Mouse (Mus musculus) C2C12 (cell line): ENCODE measurements around the gene Acoxl.
A peak's percentile ranks its signal among the peaks of the same experiment; 100 is the strongest.

Source experiments
- CEBPB ChIP-seq: IDR thresholded peaks from one replicate; pipeline ENCODE4 v1.6.1; 2011; ENCODE audit warnings: low read depth, mild to moderate bottlenecking, control low read depth, moderate library complexity
- CTCF ChIP-seq: IDR thresholded peaks from one replicate; pipeline ENCODE4 v1.5.1; 2011; ENCODE audit not compliant: control insufficient read depth, insufficient read depth, insufficient read length
- MAX ChIP-seq: IDR thresholded peaks from one replicate; pipeline ENCODE4 v1.6.1; 2011; ENCODE audit warnings: mild to moderate bottlenecking, control low read depth
- MYOD1 ChIP-seq: IDR thresholded peaks from one replicate; pipeline ENCODE4 v1.6.1; 2011; ENCODE audit warnings: low read depth; ENCODE audit not compliant: control insufficient read depth, insufficient read length
- MYOG ChIP-seq: IDR thresholded peaks from one replicate; pipeline ENCODE4 v1.6.1; 2011; ENCODE audit not compliant: control insufficient read depth, insufficient read length; ENCODE audit errors: extremely low read depth
- USF1 ChIP-seq: IDR thresholded peaks from one replicate; pipeline ENCODE4 v1.6.1; 2011; ENCODE audit warnings: low read depth, mild to moderate bottlenecking, control low read depth, moderate library complexity

DNA sequence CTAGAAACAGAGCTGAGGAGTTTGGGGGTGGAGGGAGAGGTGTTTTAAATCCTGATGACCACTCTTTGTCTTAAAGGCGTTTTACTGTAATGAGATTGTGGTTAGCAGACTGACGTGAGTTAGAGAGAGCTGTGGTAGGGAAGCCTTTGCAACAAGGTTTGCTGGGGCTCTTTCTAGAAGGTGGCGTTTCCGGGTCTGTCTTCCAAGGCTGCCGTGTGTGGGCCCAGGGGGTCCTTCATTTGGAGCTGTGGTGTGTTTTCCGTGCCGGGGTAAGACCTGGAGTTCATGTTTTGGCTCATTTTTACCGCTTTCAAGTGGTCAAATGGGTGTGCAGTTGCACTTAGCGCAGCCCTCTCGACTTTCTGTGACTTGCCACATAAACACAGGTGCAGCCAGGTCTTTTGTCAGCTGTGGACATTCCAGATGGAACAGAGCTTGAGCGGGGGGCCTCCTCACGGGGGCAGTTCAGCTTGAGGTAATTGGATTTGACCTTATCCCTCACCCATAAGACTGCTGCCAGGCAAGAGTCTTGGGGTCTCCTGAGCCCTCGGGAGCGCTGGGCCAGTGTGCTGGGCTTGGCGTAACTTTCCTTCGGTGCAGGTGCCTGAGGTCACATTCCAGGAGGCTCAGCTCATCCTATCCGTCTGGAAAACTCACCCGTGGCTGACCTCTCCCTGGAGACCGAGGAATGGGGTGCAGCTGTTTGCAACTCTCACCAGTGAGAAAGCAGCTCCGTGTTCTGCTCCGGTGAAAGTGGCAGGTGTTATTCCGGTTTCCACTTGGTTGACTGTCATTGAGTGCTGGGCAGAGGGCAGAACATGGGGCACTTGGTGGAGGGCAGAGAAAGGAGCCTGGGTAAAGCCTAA is 83.6 kb downstream of the Acoxl start:
- TF ChIP-seq MAX = no peak
- TF ChIP-seq MYOD1 = peak; percentile 53
- no peak for TF ChIP-seq CTCF
- TF ChIP-seq USF1 = no peak
- TF ChIP-seq MYOG = no peak
- TF ChIP-seq CEBPB = no peak
